Mouse (Mus musculus): Measurements from ENCODE around the gene Snx29.

- TF ChIP-seq GATA1 (IDR thresholded peaks at IDR 0.05; ENCODE audit: low read length) (no peak), TAL1 (IDR thresholded peaks at IDR 0.05; ENCODE audit: low read length) (no peak)
These were observed 36.8 kb upstream of the Snx29 start for GRCm38 (mm10) chr16:11285949-11286348.

Measured in erythroblast, embryonic 14.5 days (primary cell).